Mouse (Mus musculus) forebrain, embryonic 10.5 days (tissue): ENCODE data around the gene Eif5. TPM values are rescaled to one million over a fixed set of nuclear protein-coding genes. Genes with fewer than 3 reads are reported as not detected.
"Not testable (repeated sequence)": the region's sequence is repeated elsewhere in the genome, so short reads cannot be mapped to it uniquely, and the experiment has no call there.

Source experiments
- DNase-seq: peaks from one replicate; pipeline ENCODE4 v3.0.0-alpha.2; 2017; ENCODE audit warnings: low spot score; ENCODE audit errors: extremely low spot score
- H3K27ac ChIP-seq: fragments of 300-500 bp; sonication (generic); 2 replicates; pipeline ENCODE4 v1.5.1; 2016; ENCODE audit warnings: mild to moderate bottlenecking
- H3K27me3 ChIP-seq: fragments of 300-500 bp; sonication (generic); 2 replicates; pipeline ENCODE4 v1.6.1; 2016; ENCODE audit warnings: mild to moderate bottlenecking; ENCODE audit not compliant: poor library complexity, severe bottlenecking
- H3K36me3 ChIP-seq: fragments of 300-500 bp; sonication (generic); replicated peaks from 2 replicates; pipeline ENCODE4 v1.6.1; 2016; ENCODE audit warnings: mild to moderate bottlenecking, moderate library complexity
- H3K4me1 ChIP-seq: fragments of 300-500 bp; sonication (generic); 2 replicates; pipeline ENCODE4 v1.6.1; 2016
- H3K4me3 ChIP-seq: fragments of 300-500 bp; sonication (generic); 2 replicates; pipeline ENCODE4 v1.5.1; 2016; ENCODE audit warnings: mild to moderate bottlenecking, moderate library complexity
- H3K9me3 ChIP-seq: fragments of 300-500 bp; sonication (generic); 2 replicates; pipeline ENCODE4 v1.6.1; 2016; ENCODE audit warnings: mild to moderate bottlenecking, moderate library complexity
- WGBS: fragments of 180-500 bp; shearing (Covaris S2); methylation state at CpG from one replicate; pipeline ENCODE4 v1.1.7; 2016; 5-methylcytosine and 5-hydroxymethylcytosine counted together
- polyA plus RNA-seq: library from polyadenylated mRNA; unstranded; fragments of >200 nt; fragmentation: Nextera tagmentation; extraction: Ambion mirVana; gene quantifications from 2 replicates; pipeline ENCODE4 v1.2.1, GENCODE M21; 2016

Gene Eif5
- polyA plus RNA-seq, 1 experiment from 2014 or later, result 740 TPM

GRCm38 (mm10) chr12:111533096-111533794 is 4.6 kb upstream of the Eif5 start:
- peaks cover 15% of the 10 kb centered on the region for H3K4me1 ChIP-seq
- no peak for DNase-seq
- no peak overlapping the region for H3K4me3 ChIP-seq
- no peak overlapping the region for H3K27ac ChIP-seq
- no peaks in the 10 kb centered on the region for H3K9me3 ChIP-seq
- 70% methylated on average over 11 of the region's 11 CpGs for WGBS
- no peaks in the 10 kb centered on the region for H3K27me3 ChIP-seq
- no peaks in the 10 kb centered on the region for H3K36me3 ChIP-seq

- Histone ChIP-seq H3K36me3 (peaks cover 16% of the 10 kb centered on the region), H3K4me1 (peaks cover 33% of the 10 kb centered on the region), H3K27me3 (no peaks in the 10 kb centered on the region), H3K27ac (no peak overlapping the region), H3K4me3 (no peak overlapping the region), H3K9me3 (no peaks in the 10 kb centered on the region)
- 72% methylated on average over 6 of the region's 6 CpGs for WGBS
- DNase-seq, result no peak
These were observed 2.5 kb upstream of the Eif5 start for GRCm38 (mm10) chr12:111535281-111535680.

GRCm38 (mm10) chr12:111535762-111536161 is 2.1 kb upstream of the Eif5 start:
- peaks cover 38% of the 10 kb centered on the region for H3K4me1 ChIP-seq
- 93% methylated on average over 5 of the region's 5 CpGs for WGBS
- no peaks in the 10 kb centered on the region for H3K9me3 ChIP-seq
- DNase-seq, result no peak
- H3K4me3 ChIP-seq, result no peak overlapping the region
- H3K27ac ChIP-seq, result no peak overlapping the region
- H3K36me3 ChIP-seq, result peaks cover 21% of the 10 kb centered on the region
- H3K27me3 ChIP-seq, result no peaks in the 10 kb centered on the region

GRCm38 (mm10) chr12:111536746-111537145 is 1.1 kb upstream of the Eif5 start:
- no peak for DNase-seq
- Histone ChIP-seq H3K4me1 (peaks cover 38% of the 10 kb centered on the region), H3K27ac (peak overlapping the region; percentile 99), H3K36me3 (peaks cover 30% of the 10 kb centered on the region), H3K27me3 (no peaks in the 10 kb centered on the region), H3K4me3 (peak overlapping the region; percentile 93), H3K9me3 (no peaks in the 10 kb centered on the region)
- WGBS, result 32% methylated on average over 4 of the region's 4 CpGs

- no peak for DNase-seq
- Histone ChIP-seq H3K4me1 (peaks cover 38% of the 10 kb centered on the region), H3K27me3 (no peaks in the 10 kb centered on the region), H3K4me3 (peak overlapping the region; percentile 93), H3K9me3 (no peaks in the 10 kb centered on the region), H3K27ac (peak overlapping the region; percentile 99), H3K36me3 (peaks cover 36% of the 10 kb centered on the region)
- under 1% methylated on average over 22 of the region's 22 CpGs for WGBS
These were observed 475 bp upstream of the Eif5 start for GRCm38 (mm10) chr12:111537341-111537740.

- peak overlapping the region; percentile 93 for H3K4me3 ChIP-seq
- H3K4me1 ChIP-seq, result peaks cover 38% of the 10 kb centered on the region
- H3K9me3 ChIP-seq, result no peaks in the 10 kb centered on the region
- no peaks in the 10 kb centered on the region for H3K27me3 ChIP-seq
- peak overlapping the region; percentile 99 for H3K27ac ChIP-seq
- peak; percentile 74 for DNase-seq
- H3K36me3 ChIP-seq, result peaks cover 48% of the 10 kb centered on the region
- under 1% methylated on average over 111 of the region's 111 CpGs for WGBS
These were observed 650 bp downstream of the Eif5 start for GRCm38 (mm10) chr12:111538292-111539040.

GRCm38 (mm10) chr12:111539041-111539345 is 1.2 kb downstream of the Eif5 start:
- H3K4me1 ChIP-seq, result peaks cover 38% of the 10 kb centered on the region
- WGBS, result 3% methylated on average over 18 of the region's 18 CpGs
- no peaks in the 10 kb centered on the region for H3K27me3 ChIP-seq
- peak overlapping the region; percentile 93 for H3K4me3 ChIP-seq
- DNase-seq, result peak; percentile 39
- H3K27ac ChIP-seq, result peak overlapping the region; percentile 99
- H3K36me3 ChIP-seq, result peaks cover 53% of the 10 kb centered on the region
- H3K9me3 ChIP-seq, result no peaks in the 10 kb centered on the region

- Histone ChIP-seq H3K4me1 (no peaks in the 10 kb centered on the region), H3K27me3 (no peaks in the 10 kb centered on the region), H3K4me3 (no peak overlapping the region), H3K27ac (no peak overlapping the region), H3K36me3 (peaks cover 67% of the 10 kb centered on the region), H3K9me3 (no peaks in the 10 kb centered on the region)
- no peak for DNase-seq
- 90% methylated on average over 3 of the region's 3 CpGs for WGBS
These were observed 9.3 kb downstream of the Eif5 start for GRCm38 (mm10) chr12:111547070-111547469.

GRCm38 (mm10) chr12:111548555-111549289 is 10.9 kb downstream of the Eif5 start:
- no peaks in the 10 kb centered on the region for H3K27me3 ChIP-seq
- 68% methylated on average over 2 of the region's 2 CpGs for WGBS
- no peak for DNase-seq
- H3K27ac ChIP-seq, result no peak overlapping the region
- no peaks in the 10 kb centered on the region for H3K9me3 ChIP-seq
- no peak overlapping the region for H3K4me3 ChIP-seq
- H3K4me1 ChIP-seq, result no peaks in the 10 kb centered on the region
- H3K36me3 ChIP-seq, result peaks cover 51% of the 10 kb centered on the region

- 56% methylated on average over 1 of the region's 1 CpGs for WGBS
- DNase-seq, result no peak
- H3K4me1 ChIP-seq, result no peaks in the 10 kb centered on the region
- H3K27ac ChIP-seq, result no peak overlapping the region
- no peak overlapping the region for H3K4me3 ChIP-seq
- no peaks in the 10 kb centered on the region for H3K27me3 ChIP-seq
- no peaks in the 10 kb centered on the region for H3K9me3 ChIP-seq
- peaks cover 34% of the 10 kb centered on the region for H3K36me3 ChIP-seq
These were observed 12.9 kb downstream of the Eif5 start for GRCm38 (mm10) chr12:111550679-111551078.

GRCm38 (mm10) chr12:111552342-111552741 is 14.5 kb downstream of the Eif5 start:
- Histone ChIP-seq H3K4me3 (no peak overlapping the region), H3K4me1 (no peaks in the 10 kb centered on the region), H3K27ac (no peak overlapping the region), H3K9me3 (no peaks in the 10 kb centered on the region), H3K27me3 (no peaks in the 10 kb centered on the region), H3K36me3 (peaks cover 18% of the 10 kb centered on the region)
- 79% methylated on average over 8 of the region's 8 CpGs for WGBS
- DNase-seq, result no peak

GRCm38 (mm10) chr12:111555357-111555756 is 17.5 kb downstream of the Eif5 start:
- DNase-seq, result no peak
- 75% methylated on average over 4 of the region's 4 CpGs for WGBS
- Histone ChIP-seq H3K36me3 (no peaks in the 10 kb centered on the region), H3K27ac (no peak overlapping the region), H3K4me3 (no peak overlapping the region), H3K27me3 (no peaks in the 10 kb centered on the region), H3K4me1 (peaks cover 9% of the 10 kb centered on the region), H3K9me3 (no peaks in the 10 kb centered on the region)

GRCm38 (mm10) chr12:111555893-111556292 is 18.1 kb downstream of the Eif5 start:
- 84% methylated on average over 5 of the region's 5 CpGs for WGBS
- H3K27me3 ChIP-seq, DNase-seq: not testable (repeated sequence)

More at GRCm38 (mm10) chr12:111555893-111556292, 18.1 kb downstream of the Eif5 start:
- H3K4me3 ChIP-seq, H3K9me3 ChIP-seq, H3K36me3 ChIP-seq, H3K27ac ChIP-seq: not testable (repeated sequence)
- H3K4me1 ChIP-seq, result peaks cover 13% of the 10 kb centered on the region
